Mouse (Mus musculus) forebrain, postnatal 0 days (tissue): ENCODE results near the gene Pcnx2. TPM values are rescaled to one million over a fixed set of nuclear protein-coding genes. Genes with fewer than 3 reads are reported as not detected.

ENCODE experiments used
- ATAC-seq: fragments of 200-750 bp; cut with Nextera tagmentation; 2 replicates; pipeline ENCODE4 v1.8.0; 2017; ENCODE audit warnings: mild to moderate bottlenecking, moderate library complexity
- DNase-seq: peaks from one replicate; pipeline ENCODE4 v3.0.0-alpha.2; 2015
- H3K27ac ChIP-seq: fragments of 300-500 bp; sonication (generic); 2 replicates; pipeline ENCODE4 v1.5.1; 2014; ENCODE audit warnings: low read depth, mild to moderate bottlenecking, antibody characterized with exemption, low read length, moderate library complexity, mixed read lengths
- H3K27me3 ChIP-seq: fragments of 300-500 bp; sonication (generic); 2 replicates; pipeline ENCODE4 v1.6.1; 2014; ENCODE audit warnings: mild to moderate bottlenecking, low read length, mixed read lengths; ENCODE audit not compliant: insufficient read depth
- H3K36me3 ChIP-seq: fragments of 300-500 bp; sonication (generic); 2 replicates; pipeline ENCODE4 v1.6.1; 2014; ENCODE audit warnings: mild to moderate bottlenecking, moderate library complexity; ENCODE audit not compliant: insufficient read depth
- H3K4me1 ChIP-seq: fragments of 300-500 bp; sonication (generic); 2 replicates; pipeline ENCODE4 v1.6.1; 2014; ENCODE audit warnings: antibody characterized with exemption; ENCODE audit not compliant: insufficient read depth
- H3K4me2 ChIP-seq: fragments of 300-500 bp; sonication (generic); 2 replicates; pipeline ENCODE4 v1.6.1; 2014; ENCODE audit warnings: low read depth, mild to moderate bottlenecking, moderate library complexity
- H3K4me3 ChIP-seq: fragments of 300-500 bp; sonication (generic); 2 replicates; pipeline ENCODE4 v1.5.1; 2014; ENCODE audit warnings: low read depth, low read length, mixed read lengths
- H3K9ac ChIP-seq: fragments of 300-500 bp; sonication (generic); 2 replicates; pipeline ENCODE4 v1.6.1; 2014; ENCODE audit warnings: mild to moderate bottlenecking
- H3K9me3 ChIP-seq: fragments of 300-500 bp; sonication (generic); 2 replicates; pipeline ENCODE4 v1.6.1; 2016; ENCODE audit warnings: low read length
- CTCF ChIP-seq: sonication (generic); IDR thresholded peaks from 2 replicates; pipeline ENCODE4 v1.5.1; 2016; ENCODE audit warnings: antibody characterized with exemption, control low read depth, low read depth
- WGBS: fragments of 180-500 bp; shearing (Covaris S2); extraction: QIAGEN DNeasy Blood & Tissue Kit; methylation state at CpG from one replicate; pipeline ENCODE4 v1.1.7; 2014; 5-methylcytosine and 5-hydroxymethylcytosine counted together
- polyA plus RNA-seq: library from polyadenylated mRNA; unstranded; fragments of >200 nt; fragmentation: Nextera tagmentation; extraction: Ambion mirVana; gene quantifications from 2 replicates; pipeline ENCODE4 v1.2.1, GENCODE M21; 2015
- total RNA-seq: library from RNA; depleted of rRNA; stranded (reverse); fragments of >200 nt; gene quantifications from 2 replicates; pipeline ENCODE4 v1.2.3, GENCODE M21; 2014

Pcnx2 gene
- total and polyA plus RNA-seq, 2 experiments from 2014 or later: 2.1 to 12.3 TPM

DNA sequence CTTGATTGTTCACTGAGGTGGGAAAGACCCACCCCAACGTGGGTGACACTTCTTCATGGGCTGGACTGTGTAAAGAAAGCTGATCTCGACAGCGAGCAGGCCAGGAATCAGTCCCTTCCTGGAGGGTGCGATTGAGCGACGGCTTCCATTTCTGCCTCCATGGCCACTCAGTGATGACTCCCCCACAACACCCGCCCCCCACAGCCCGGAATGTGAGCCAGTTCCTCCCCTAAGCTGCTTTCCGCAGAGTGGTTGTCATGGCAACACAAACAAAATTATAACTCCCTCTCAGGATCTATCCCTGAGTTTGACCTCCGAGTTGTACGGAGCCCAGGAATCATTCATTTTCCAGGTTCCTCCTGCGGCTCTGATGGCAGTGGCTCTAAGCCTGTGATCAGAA, 91.7 kb downstream of the Pcnx2 start:
- no peak for ATAC-seq
- H3K9me3 ChIP-seq: no peaks in the 10 kb centered on the region
- 78% methylated on average over 12 of the region's 12 CpGs for WGBS
- no peak for DNase-seq
- H3K4me1 ChIP-seq: no peaks in the 10 kb centered on the region
- H3K27ac ChIP-seq: no peak overlapping the region
- no peak overlapping the region for H3K4me3 ChIP-seq
- H3K9ac ChIP-seq: no peak overlapping the region
- peaks cover 9% of the 10 kb centered on the region; the same call in 1 of the 2 replicates for H3K36me3 ChIP-seq
- H3K4me2 ChIP-seq: no peak overlapping the region
- no peaks in the 10 kb centered on the region for H3K27me3 ChIP-seq
- TF ChIP-seq CTCF: no peak

GRCm38 (mm10) chr8:125796970-125797369, 101.1 kb downstream of the Pcnx2 start:
- ATAC-seq (no peak), DNase-seq (no peak)
- no peak overlapping the region for H3K27ac ChIP-seq
- no peak overlapping the region for H3K4me2 ChIP-seq
- TF ChIP-seq CTCF: no peak
- H3K4me1 ChIP-seq: no peaks in the 10 kb centered on the region
- no peaks in the 10 kb centered on the region for H3K27me3 ChIP-seq
- no peaks in the 10 kb centered on the region for H3K36me3 ChIP-seq
- 90% methylated on average over 2 of the region's 2 CpGs for WGBS
- H3K9ac ChIP-seq: no peak overlapping the region
- H3K9me3 ChIP-seq: no peaks in the 10 kb centered on the region
- no peak overlapping the region for H3K4me3 ChIP-seq

- H3K4me3 ChIP-seq: no peak overlapping the region
- H3K9me3 ChIP-seq: no peaks in the 10 kb centered on the region
- H3K36me3 ChIP-seq: no peaks in the 10 kb centered on the region
- no peak for DNase-seq
- ATAC-seq: no peak
- H3K27me3 ChIP-seq: no peaks in the 10 kb centered on the region
- WGBS: 88% methylated on average over 2 of the region's 2 CpGs
- no peaks in the 10 kb centered on the region for H3K4me1 ChIP-seq
- no peak overlapping the region for H3K27ac ChIP-seq
- no peak overlapping the region for H3K9ac ChIP-seq
- TF ChIP-seq CTCF: no peak
- H3K4me2 ChIP-seq: no peak overlapping the region
Measured at GRCm38 (mm10) chr8:125795341-125795740, 102.8 kb downstream of the Pcnx2 start.

DNA sequence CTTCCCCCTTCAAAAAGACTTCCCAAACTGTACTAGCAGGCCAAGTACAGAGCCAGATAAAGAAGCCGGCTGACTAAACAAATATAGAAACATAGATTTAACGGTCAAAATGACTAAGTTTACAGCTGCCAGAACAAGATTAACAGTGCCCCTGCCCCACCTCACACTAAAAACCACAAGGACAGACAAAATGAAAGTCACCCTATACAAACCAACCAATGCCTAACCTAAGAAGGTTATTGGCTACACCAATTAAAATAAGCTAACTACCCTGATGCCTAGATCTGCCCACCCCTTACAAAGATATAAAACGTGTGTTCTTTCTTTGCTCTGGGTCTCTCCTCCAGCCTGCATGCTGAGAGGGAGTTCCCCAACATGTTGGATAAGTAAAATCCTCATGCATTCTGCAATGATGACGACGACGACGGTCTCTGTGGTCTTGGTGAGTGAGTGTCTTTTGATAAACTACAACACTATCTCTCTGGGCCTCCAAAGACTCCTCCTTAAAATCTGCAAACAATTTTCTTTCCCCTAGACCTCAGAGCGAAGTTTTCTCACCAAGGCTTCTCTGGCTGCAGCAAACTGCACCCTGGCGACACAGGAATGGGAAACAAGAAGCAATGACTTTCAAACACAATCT, 105.2 kb downstream of the Pcnx2 start:
- Histone ChIP-seq H3K4me1 (no peaks in the 10 kb centered on the region), H3K4me2 (no peak overlapping the region), H3K9me3 (no peaks in the 10 kb centered on the region), H3K27ac (no peak overlapping the region), H3K4me3 (no peak overlapping the region), H3K27me3 (no peaks in the 10 kb centered on the region), H3K36me3 (no peaks in the 10 kb centered on the region), H3K9ac (no peak overlapping the region)
- TF ChIP-seq CTCF: no peak
- WGBS: 73% methylated on average over 9 of the region's 9 CpGs
- DNase-seq: no peak
- no peak for ATAC-seq

GRCm38 (mm10) chr8:125786886-125787285, 111.2 kb downstream of the Pcnx2 start:
- DNase-seq (peak; percentile 21), ATAC-seq (peak; percentile 55)
- Histone ChIP-seq H3K27me3 (no peaks in the 10 kb centered on the region), H3K4me3 (no peak overlapping the region), H3K4me1 (no peaks in the 10 kb centered on the region), H3K9ac (no peak overlapping the region), H3K27ac (no peak overlapping the region), H3K36me3 (peaks cover 6% of the 10 kb centered on the region; the same call in 1 of the 2 replicates), H3K9me3 (no peaks in the 10 kb centered on the region), H3K4me2 (no peak overlapping the region)
- 51% methylated on average over 7 of the region's 7 CpGs for WGBS
- TF ChIP-seq CTCF: no peak

- Histone ChIP-seq H3K4me1 (no peaks in the 10 kb centered on the region), H3K27me3 (no peaks in the 10 kb centered on the region), H3K4me3 (no peak overlapping the region), H3K36me3 (peaks cover 12% of the 10 kb centered on the region; the same call in 1 of the 2 replicates), H3K9me3 (no peaks in the 10 kb centered on the region), H3K27ac (no peak overlapping the region), H3K9ac (no peak overlapping the region), H3K4me2 (no peak overlapping the region)
- ATAC-seq (no peak), DNase-seq (no peak)
- TF ChIP-seq CTCF: no peak
- WGBS: 73% methylated on average over 3 of the region's 3 CpGs
Measured at GRCm38 (mm10) chr8:125782161-125782560, 116.0 kb downstream of the Pcnx2 start.

- H3K27ac ChIP-seq: no peak overlapping the region
- no peak overlapping the region for H3K9ac ChIP-seq
- ATAC-seq (no peak), DNase-seq (no peak)
- H3K9me3 ChIP-seq: no peaks in the 10 kb centered on the region
- 84% methylated on average over 8 of the region's 8 CpGs for WGBS
- H3K4me3 ChIP-seq: no peak overlapping the region
- H3K27me3 ChIP-seq: no peaks in the 10 kb centered on the region
- H3K4me2 ChIP-seq: no peak overlapping the region
- peaks cover 12% of the 10 kb centered on the region; the same call in 1 of the 2 replicates for H3K36me3 ChIP-seq
- TF ChIP-seq CTCF: no peak
- no peaks in the 10 kb centered on the region for H3K4me1 ChIP-seq
Measured at GRCm38 (mm10) chr8:125779656-125780055, 118.5 kb downstream of the Pcnx2 start.
